In the genomic region with DNA sequence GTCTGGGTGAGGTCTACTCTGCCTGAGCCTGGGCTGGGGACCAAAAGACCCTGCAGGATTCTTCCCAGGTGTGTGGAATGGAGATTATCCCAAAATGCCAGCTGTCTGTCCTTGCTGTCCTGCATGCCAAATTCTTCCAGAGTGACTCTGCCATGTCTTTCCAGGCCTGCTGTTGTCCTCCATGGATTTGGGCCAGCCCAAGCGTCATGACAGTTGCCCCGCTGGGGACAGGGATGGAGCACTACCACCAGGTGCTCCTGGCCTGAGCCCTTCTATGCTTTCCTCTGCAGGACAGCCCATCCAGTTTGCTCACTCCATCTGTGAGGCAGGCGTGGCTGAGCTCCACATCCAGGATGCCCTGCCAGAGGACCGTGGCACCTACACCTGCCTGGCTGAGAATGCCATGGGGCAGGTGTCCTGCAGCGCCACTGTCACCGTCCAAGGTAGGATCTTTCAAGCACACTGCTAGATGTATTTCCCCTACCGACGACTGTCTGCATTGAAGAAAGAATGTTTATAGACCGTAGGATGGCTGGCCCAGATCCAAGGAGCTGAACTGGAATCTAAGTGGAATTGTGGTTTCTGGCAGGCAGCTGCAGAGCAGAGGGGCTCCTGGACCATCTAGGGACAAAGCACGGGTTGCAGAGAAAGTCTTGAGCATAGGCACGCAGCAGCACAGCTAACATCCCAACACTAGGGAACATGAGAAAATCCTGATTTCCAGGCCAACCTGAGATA, we compare ENCODE assay signal across 13 mouse cellular contexts.
DNase-seq lines count a peak whose midpoint lies in the region; ATAC-seq and TF ChIP-seq lines count a peak whose summit lies in the region.
"Had no signal": no experiment of that assay in that cellular context is flagged by ENCODE, and none has a peak within 500 bp of the region (broad histone marks: within the 10 kb centered on the region; RNA-seq: fewer than 3 reads in every experiment).

No protein-coding gene starts in this region.

- no peaks in the 10 kb centered on the region for H3K36me3 ChIP-seq in lung, embryonic 15.5 days
- H3K36me3 ChIP-seq in embryonic facial prominence, embryonic 13.5 days: no peaks in the 10 kb centered on the region
- no peaks in the 10 kb centered on the region for H3K36me3 ChIP-seq in limb, embryonic 12.5 days
- H3K36me3 ChIP-seq: liver, embryonic 12.5 days had no signal

- no peaks in the 10 kb centered on the region for H3K27me3 ChIP-seq in lung, embryonic 15.5 days
- no peaks in the 10 kb centered on the region for H3K27me3 ChIP-seq in embryonic facial prominence, embryonic 13.5 days
- peaks cover 10% of the 10 kb centered on the region for H3K27me3 ChIP-seq in limb, embryonic 12.5 days
- H3K27me3 ChIP-seq: liver, embryonic 12.5 days had no signal

- WGBS in lung, embryonic 15.5 days: 29% methylated on average over 11 of the region's 11 CpGs
- 49% methylated on average over 11 of the region's 11 CpGs for WGBS in embryonic facial prominence, embryonic 13.5 days
- WGBS in limb, embryonic 12.5 days: 57% methylated on average over 11 of the region's 11 CpGs

- H3K4me3 ChIP-seq in lung, embryonic 15.5 days: no peak overlapping the region
- no peak overlapping the region for H3K4me3 ChIP-seq in embryonic facial prominence, embryonic 13.5 days
- H3K4me3 ChIP-seq in limb, embryonic 12.5 days (replicated peaks): no peak overlapping the region
- no peak overlapping the region for H3K4me3 ChIP-seq in layer of hippocampus, adult 2 months
- H3K4me3 ChIP-seq: liver, embryonic 12.5 days; myocyte had no signal

- ATAC-seq in lung, embryonic 15.5 days (ENCODE audit: borderline replicate concordance, extremely low read depth, low FRiP score, low TSS enrichment): peak; percentile 40; the same call in 1 of the 2 replicates
- ATAC-seq in embryonic facial prominence, embryonic 13.5 days (ENCODE audit: insufficient number of reproducible peaks, insufficient read depth, low FRiP score, low TSS enrichment, low read depth): no peak
- ATAC-seq in limb, embryonic 12.5 days (ENCODE audit: insufficient number of reproducible peaks, insufficient read depth, low FRiP score, low TSS enrichment, low read depth): no peak
- no peak for ATAC-seq in erythroblast, adult 5-6 weeks (replicated peaks; ENCODE audit: low FRiP score, poor library complexity, severe bottlenecking)
- ATAC-seq: liver, embryonic 12.5 days had no signal

- H3K27ac ChIP-seq in lung, embryonic 15.5 days: peak overlapping the region; percentile 91
- peak overlapping the region; percentile 68 for H3K27ac ChIP-seq in embryonic facial prominence, embryonic 13.5 days
- H3K27ac ChIP-seq in limb, embryonic 12.5 days: peak overlapping the region; percentile 35; the same call in 1 of the 2 replicates
- no peak overlapping the region for H3K27ac ChIP-seq in layer of hippocampus, adult 2 months
- H3K27ac ChIP-seq: liver, embryonic 12.5 days had no signal

- H3K9me3 ChIP-seq in lung, embryonic 15.5 days: no peaks in the 10 kb centered on the region
- H3K9me3 ChIP-seq in embryonic facial prominence, embryonic 13.5 days: no peaks in the 10 kb centered on the region
- H3K9me3 ChIP-seq in limb, embryonic 12.5 days: no peaks in the 10 kb centered on the region
- H3K9me3 ChIP-seq: liver, embryonic 12.5 days had no signal

- DNase-seq in gastrocnemius, postnatal 10 days: peak; percentile 25
- no peak for DNase-seq in gastrocnemius, adult 8-10 months (ENCODE audit: low spot score in 2 of 2)
- no peak for DNase-seq in lung, postnatal 14 days
- no peak for DNase-seq in layer of hippocampus, adult 2 months (ENCODE audit: low spot score in 2 of 2)
- DNase-seq: heart, adult 18-20 months; kidney, adult 2 months; thymus, postnatal 4 days had no signal

- H3K4me1 ChIP-seq in lung, embryonic 15.5 days: peaks cover 38% of the 10 kb centered on the region
- H3K4me1 ChIP-seq in embryonic facial prominence, embryonic 13.5 days: peaks cover 40% of the 10 kb centered on the region
- H3K4me1 ChIP-seq in limb, embryonic 12.5 days (replicated peaks): peaks cover 31% of the 10 kb centered on the region
- H3K4me1 ChIP-seq: liver, embryonic 12.5 days had no signal

- no peak overlapping the region for H3K9ac ChIP-seq in lung, embryonic 15.5 days
- 0 out of 2 replicates have a peak overlapping the region, but pooled peaks have one; percentile 32 for H3K9ac ChIP-seq in embryonic facial prominence, embryonic 13.5 days
- H3K9ac ChIP-seq in limb, embryonic 12.5 days (replicated peaks): no peak overlapping the region
- H3K9ac ChIP-seq: liver, embryonic 12.5 days had no signal

- TF ChIP-seq CTCF in layer of hippocampus, adult 2 months (conservative IDR thresholded peaks at IDR 0.05): no peak; the same call in 1 of the 2 replicates

- H3K4me2 ChIP-seq in lung, embryonic 15.5 days: peak overlapping the region; percentile 4; the same call in 1 of the 2 replicates
- no peak overlapping the region for H3K4me2 ChIP-seq in embryonic facial prominence, embryonic 13.5 days
- H3K4me2 ChIP-seq in limb, embryonic 12.5 days: 0 out of 2 replicates have a peak overlapping the region, but pooled peaks have one; percentile 17
- H3K4me2 ChIP-seq: liver, embryonic 12.5 days had no signal
